Mouse (Mus musculus): ENCODE results near the gene Sirt4. TPM values are rescaled to one million over a fixed set of nuclear protein-coding genes. Genes with fewer than 3 reads are reported as not detected.

The Sirt4 gene
- polyA plus RNA-seq, 1 experiment from 2014 or later = 14.7 TPM

DNA sequence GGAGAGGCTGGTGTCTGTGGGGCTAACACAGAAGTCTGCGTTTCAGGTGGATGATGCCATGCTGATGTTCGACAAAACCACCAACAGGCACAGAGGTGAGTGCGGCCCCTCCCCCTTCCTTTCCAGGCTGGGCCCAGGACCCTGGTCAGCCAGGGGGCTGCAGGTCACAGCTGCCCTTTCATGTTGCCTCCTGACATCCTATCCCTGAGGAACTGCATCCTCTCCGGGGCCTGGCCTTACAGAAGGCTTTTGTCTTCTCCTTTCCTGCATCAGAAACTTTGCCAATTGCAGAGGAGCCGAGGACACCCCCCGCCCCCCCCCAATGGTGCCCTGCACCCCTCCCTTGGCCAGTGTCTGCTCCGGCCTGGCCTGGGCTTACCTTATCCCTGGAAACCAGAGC is 45.9 kb downstream of the Sirt4 start:
- peaks cover 27% of the 10 kb centered on the region for H3K4me1 ChIP-seq (replicated peaks)
- no peak for ATAC-seq (ENCODE audit: insufficient number of reproducible peaks, low FRiP score)
- no peak overlapping the region for H3K9ac ChIP-seq
- WGBS = 53% methylated on average over 7 of the region's 7 CpGs
- H3K27ac ChIP-seq (ENCODE audit: poor library complexity, severe bottlenecking) = no peak overlapping the region
- H3K9me3 ChIP-seq (replicated peaks) = no peaks in the 10 kb centered on the region
- H3K27me3 ChIP-seq (replicated peaks) = no peaks in the 10 kb centered on the region
- peaks cover 11% of the 10 kb centered on the region for H3K36me3 ChIP-seq
- H3K4me3 ChIP-seq = no peak overlapping the region
- H3K4me2 ChIP-seq = no peak overlapping the region

GRCm38 (mm10) chr5:115437945-115438315 is 46.6 kb downstream of the Sirt4 start:
- H3K4me1 ChIP-seq (replicated peaks) = peaks cover 27% of the 10 kb centered on the region

DNA sequence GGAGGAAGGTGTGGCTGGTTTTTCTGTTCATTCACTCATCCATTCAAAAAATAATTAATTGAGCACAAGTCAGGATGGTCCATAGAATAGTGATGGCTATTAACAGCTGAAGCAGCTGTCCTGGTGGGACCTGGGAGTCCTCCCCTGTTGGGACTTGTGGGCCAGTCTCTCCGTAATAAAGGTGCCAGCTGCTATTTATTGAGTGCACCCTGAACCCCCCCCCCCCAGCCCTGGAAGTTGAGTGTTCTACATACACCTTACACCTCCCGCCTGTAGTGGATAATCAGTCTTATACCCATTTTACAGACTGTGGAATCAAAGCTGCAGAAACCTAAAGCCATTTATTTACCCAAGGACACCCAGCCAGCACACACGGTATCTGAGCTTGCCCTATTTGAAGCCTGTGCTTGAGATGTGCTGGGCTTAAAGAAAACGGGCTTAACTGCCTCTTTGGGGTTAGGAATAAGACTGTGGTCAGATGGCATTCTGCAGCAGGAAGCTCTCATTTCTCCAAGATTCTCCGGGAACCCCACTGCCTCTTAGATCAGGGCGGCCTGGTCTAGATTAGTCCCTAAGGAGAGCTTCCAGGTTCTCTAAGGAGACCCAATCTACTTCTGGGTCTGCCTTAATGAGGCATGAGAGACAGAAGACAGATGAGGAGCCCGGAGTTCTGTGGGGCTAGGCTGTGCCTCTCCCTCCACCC is 47.1 kb downstream of the Sirt4 start:
- ATAC-seq (ENCODE audit: insufficient number of reproducible peaks, low FRiP score) = no peak
- Histone ChIP-seq H3K27ac (ENCODE audit: poor library complexity, severe bottlenecking) (no peak overlapping the region), H3K27me3 (replicated peaks) (0 out of 2 replicates have a peak, but pooled peaks cover 6% of the 10 kb centered on the region), H3K9me3 (replicated peaks) (no peaks in the 10 kb centered on the region), H3K4me2 (no peak overlapping the region), H3K4me1 (replicated peaks) (peaks cover 28% of the 10 kb centered on the region), H3K9ac (no peak overlapping the region), H3K36me3 (peaks cover 3% of the 10 kb centered on the region), H3K4me3 (no peak overlapping the region)
- 69% methylated on average over 7 of the region's 7 CpGs for WGBS

More at GRCm38 (mm10) chr5:115437945-115438315, 46.6 kb downstream of the Sirt4 start:
- WGBS = 38% methylated on average over 2 of the region's 2 CpGs
- no peak overlapping the region for H3K27ac ChIP-seq (ENCODE audit: poor library complexity, severe bottlenecking)
- H3K9ac ChIP-seq = no peak overlapping the region
- no peak overlapping the region for H3K4me2 ChIP-seq
- H3K36me3 ChIP-seq = peaks cover 7% of the 10 kb centered on the region
- ATAC-seq (ENCODE audit: insufficient number of reproducible peaks, low FRiP score) = no peak
- H3K27me3 ChIP-seq (replicated peaks) = 0 out of 2 replicates have a peak, but pooled peaks cover under 1% of the 10 kb centered on the region
- no peaks in the 10 kb centered on the region for H3K9me3 ChIP-seq (replicated peaks)
- no peak overlapping the region for H3K4me3 ChIP-seq

- H3K27me3 ChIP-seq (replicated peaks) = 0 out of 2 replicates have a peak, but pooled peaks cover 8% of the 10 kb centered on the region
- ATAC-seq (ENCODE audit: insufficient number of reproducible peaks, low FRiP score) = peak; percentile 68
- H3K36me3 ChIP-seq = peaks cover 3% of the 10 kb centered on the region; the same call in 1 of the 2 replicates
- H3K4me2 ChIP-seq = peak overlapping the region; percentile 87
- 2% methylated on average over 43 of the region's 43 CpGs for WGBS
- peak overlapping the region; percentile 47 for H3K4me3 ChIP-seq
- H3K9me3 ChIP-seq (replicated peaks) = no peaks in the 10 kb centered on the region
- peak overlapping the region; percentile 79 for H3K9ac ChIP-seq
- peaks cover 36% of the 10 kb centered on the region for H3K4me1 ChIP-seq (replicated peaks)
- peak overlapping the region; percentile 50; the same call in 1 of the 2 replicates for H3K27ac ChIP-seq (ENCODE audit: poor library complexity, severe bottlenecking)
Observed at GRCm38 (mm10) chr5:115436421-115437124, 48.0 kb downstream of the Sirt4 start.

- 0 out of 2 replicates have a peak, but pooled peaks cover 8% of the 10 kb centered on the region for H3K27me3 ChIP-seq (replicated peaks)
- peak overlapping the region; percentile 50; the same call in 1 of the 2 replicates for H3K27ac ChIP-seq (ENCODE audit: poor library complexity, severe bottlenecking)
- peak overlapping the region; percentile 87 for H3K4me2 ChIP-seq
- no peaks in the 10 kb centered on the region for H3K9me3 ChIP-seq (replicated peaks)
- H3K4me3 ChIP-seq = peak overlapping the region; percentile 47
- peaks cover 43% of the 10 kb centered on the region for H3K4me1 ChIP-seq (replicated peaks)
- H3K9ac ChIP-seq = peak overlapping the region; percentile 79
- peaks cover 3% of the 10 kb centered on the region; the same call in 1 of the 2 replicates for H3K36me3 ChIP-seq
- 36% methylated on average over 8 of the region's 8 CpGs for WGBS
- no peak; the same call in 1 of the 2 replicates for ATAC-seq (ENCODE audit: insufficient number of reproducible peaks, low FRiP score)
Observed at GRCm38 (mm10) chr5:115435755-115436379, 48.7 kb downstream of the Sirt4 start.

- Histone ChIP-seq H3K9me3 (replicated peaks) (no peaks in the 10 kb centered on the region), H3K4me2 (no peak overlapping the region), H3K9ac (no peak overlapping the region), H3K36me3 (peaks cover 3% of the 10 kb centered on the region; the same call in 1 of the 2 replicates), H3K27me3 (replicated peaks) (0 out of 2 replicates have a peak, but pooled peaks cover 8% of the 10 kb centered on the region), H3K4me3 (no peak overlapping the region), H3K27ac (ENCODE audit: poor library complexity, severe bottlenecking) (no peak overlapping the region), H3K4me1 (replicated peaks) (peaks cover 47% of the 10 kb centered on the region)
- WGBS = 58% methylated on average over 15 of the region's 15 CpGs
- ATAC-seq (ENCODE audit: insufficient number of reproducible peaks, low FRiP score) = no peak
Observed at GRCm38 (mm10) chr5:115434853-115435754, 49.4 kb downstream of the Sirt4 start.

DNA sequence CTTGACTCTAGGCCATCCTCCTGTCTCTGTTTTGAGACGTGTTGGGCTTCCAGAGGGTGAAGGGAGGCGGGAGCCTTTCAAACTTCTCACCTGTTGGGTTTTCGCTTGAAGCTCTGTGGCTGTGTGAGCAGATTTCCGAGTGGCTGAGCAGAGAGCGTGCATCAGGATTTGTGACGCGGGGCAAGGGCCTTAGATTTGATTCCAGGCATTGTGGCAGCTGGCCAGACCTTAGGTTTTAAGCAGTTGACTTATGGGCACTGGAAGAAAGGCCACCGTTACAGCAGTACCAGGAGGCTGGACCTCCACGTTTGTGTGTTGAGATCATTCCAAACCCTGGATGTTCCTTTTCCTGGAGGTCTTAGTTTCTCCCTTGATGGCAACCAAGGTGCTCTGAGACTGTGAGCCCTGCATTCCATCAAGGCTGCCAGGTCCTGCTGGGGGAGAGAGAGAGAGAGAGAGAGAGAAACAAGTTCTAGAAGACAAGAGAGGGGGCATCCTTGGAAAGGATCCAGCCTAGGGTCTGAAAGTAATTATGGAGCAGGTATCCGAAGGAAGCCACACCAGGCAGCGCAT is 50.2 kb downstream of the Sirt4 start:
- Histone ChIP-seq H3K9ac (no peak overlapping the region), H3K36me3 (peaks cover 3% of the 10 kb centered on the region; the same call in 1 of the 2 replicates), H3K4me2 (no peak overlapping the region), H3K9me3 (replicated peaks) (no peaks in the 10 kb centered on the region), H3K27me3 (replicated peaks) (0 out of 2 replicates have a peak, but pooled peaks cover 8% of the 10 kb centered on the region), H3K4me1 (replicated peaks) (peaks cover 47% of the 10 kb centered on the region), H3K4me3 (no peak overlapping the region), H3K27ac (ENCODE audit: poor library complexity, severe bottlenecking) (no peak overlapping the region)
- no peak for ATAC-seq (ENCODE audit: insufficient number of reproducible peaks, low FRiP score)
- WGBS = 69% methylated on average over 11 of the region's 11 CpGs

GRCm38 (mm10) chr5:115433191-115433590 is 51.3 kb downstream of the Sirt4 start:
- ATAC-seq (ENCODE audit: insufficient number of reproducible peaks, low FRiP score) = no peak
- H3K4me3 ChIP-seq = no peak overlapping the region
- no peak overlapping the region for H3K9ac ChIP-seq
- peaks cover 20% of the 10 kb centered on the region for H3K27me3 ChIP-seq (replicated peaks)
- peaks cover 55% of the 10 kb centered on the region for H3K4me1 ChIP-seq (replicated peaks)
- WGBS = 74% methylated on average over 8 of the region's 8 CpGs
- no peak overlapping the region for H3K4me2 ChIP-seq
- H3K9me3 ChIP-seq (replicated peaks) = no peaks in the 10 kb centered on the region
- H3K27ac ChIP-seq (ENCODE audit: poor library complexity, severe bottlenecking) = no peak overlapping the region
- H3K36me3 ChIP-seq = no peaks in the 10 kb centered on the region

- no peak overlapping the region for H3K4me2 ChIP-seq
- H3K27me3 ChIP-seq (replicated peaks) = peaks cover 28% of the 10 kb centered on the region
- no peaks in the 10 kb centered on the region for H3K9me3 ChIP-seq (replicated peaks)
- H3K4me1 ChIP-seq (replicated peaks) = peaks cover 49% of the 10 kb centered on the region
- WGBS = 80% methylated on average over 11 of the region's 11 CpGs
- ATAC-seq (ENCODE audit: insufficient number of reproducible peaks, low FRiP score) = no peak
- no peak overlapping the region for H3K4me3 ChIP-seq
- H3K27ac ChIP-seq (ENCODE audit: poor library complexity, severe bottlenecking) = no peak overlapping the region
- no peak overlapping the region for H3K9ac ChIP-seq
- H3K36me3 ChIP-seq = no peaks in the 10 kb centered on the region
Observed at GRCm38 (mm10) chr5:115432395-115432794, 52.1 kb downstream of the Sirt4 start.

DNA sequence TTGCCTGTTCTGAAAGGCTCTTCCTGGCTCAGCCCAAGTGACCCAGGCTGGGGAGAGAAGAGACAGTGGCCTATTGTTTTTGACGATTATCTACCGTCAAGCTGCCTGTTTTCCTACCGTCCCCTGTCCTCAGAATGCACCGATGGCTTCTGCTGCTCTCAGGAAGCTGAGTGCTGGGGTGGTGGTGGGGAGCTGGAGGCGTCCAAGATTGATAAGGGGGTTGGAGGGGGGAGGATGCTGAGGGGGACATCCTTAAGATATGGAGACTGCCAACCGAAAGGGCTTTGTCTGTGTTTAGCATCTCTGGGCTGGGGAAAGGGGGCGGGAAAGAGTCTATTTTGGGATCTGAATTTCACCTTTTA is 52.6 kb downstream of the Sirt4 start:
- Histone ChIP-seq H3K9me3 (replicated peaks) (no peaks in the 10 kb centered on the region), H3K9ac (no peak overlapping the region), H3K4me3 (no peak overlapping the region), H3K27ac (ENCODE audit: poor library complexity, severe bottlenecking) (no peak overlapping the region), H3K27me3 (replicated peaks) (peaks cover 33% of the 10 kb centered on the region), H3K36me3 (no peaks in the 10 kb centered on the region), H3K4me1 (replicated peaks) (peaks cover 45% of the 10 kb centered on the region), H3K4me2 (peak overlapping the region; percentile 91)
- WGBS = 22% methylated on average over 7 of the region's 7 CpGs
- ATAC-seq (ENCODE audit: insufficient number of reproducible peaks, low FRiP score) = no peak
